8 mouse cellular contexts compared by ENCODE assay signal in genomic region chr7:75796474-75796873, GRCm38 (mm10). TPM values are rescaled to one million over a fixed set of nuclear protein-coding genes. Genes with fewer than 3 reads are reported as not detected.
DNase-seq lines count a peak whose midpoint lies in the region; ATAC-seq lines count a peak whose summit lies in the region.

No protein-coding gene starts in this region.

- no peak for ATAC-seq in forebrain, embryonic 11.5 days (replicated peaks; ENCODE audit: low FRiP score)
- no peak for ATAC-seq in forebrain, embryonic 13.5 days
- ATAC-seq in limb, embryonic 11.5 days (ENCODE audit: insufficient number of reproducible peaks, low FRiP score, low TSS enrichment, low read depth): no peak

- H3K27ac ChIP-seq in forebrain, embryonic 11.5 days (ENCODE audit: low read depth, low read length): no peak overlapping the region
- no peak overlapping the region for H3K27ac ChIP-seq in forebrain, embryonic 13.5 days
- no peak overlapping the region for H3K27ac ChIP-seq in limb, embryonic 11.5 days (replicated peaks; ENCODE audit: low read depth, low read length)

- no peaks in the 10 kb centered on the region for H3K36me3 ChIP-seq in forebrain, embryonic 11.5 days (ENCODE audit: control insufficient read depth, insufficient read depth, low read length)
- no peaks in the 10 kb centered on the region for H3K36me3 ChIP-seq in forebrain, embryonic 13.5 days (ENCODE audit: poor library complexity, severe bottlenecking)
- H3K36me3 ChIP-seq in limb, embryonic 11.5 days (ENCODE audit: control insufficient read depth, insufficient read depth, low read length): no peaks in the 10 kb centered on the region

- no peaks in the 10 kb centered on the region for H3K4me1 ChIP-seq in forebrain, embryonic 11.5 days (replicated peaks; ENCODE audit: control insufficient read depth, insufficient read depth, low read length)
- H3K4me1 ChIP-seq in forebrain, embryonic 13.5 days: no peaks in the 10 kb centered on the region
- H3K4me1 ChIP-seq in limb, embryonic 11.5 days (ENCODE audit: control insufficient read depth, insufficient read depth, low read length): 0 out of 2 replicates have a peak, but pooled peaks cover 5% of the 10 kb centered on the region

- H3K4me3 ChIP-seq in forebrain, embryonic 11.5 days (ENCODE audit: low read depth, low read length): no peak overlapping the region
- H3K4me3 ChIP-seq in forebrain, embryonic 13.5 days: no peak overlapping the region
- no peak overlapping the region for H3K4me3 ChIP-seq in limb, embryonic 11.5 days (ENCODE audit: low read depth, low read length)

- 37% methylated on average over 9 of the region's 9 CpGs for WGBS in forebrain, embryonic 11.5 days
- 39% methylated on average over 8 of the region's 9 CpGs for WGBS in forebrain, embryonic 13.5 days
- WGBS in limb, embryonic 11.5 days: 25% methylated on average over 9 of the region's 9 CpGs

- H3K4me2 ChIP-seq in forebrain, embryonic 11.5 days (ENCODE audit: low read depth, low read length, severe bottlenecking): no peak overlapping the region
- H3K4me2 ChIP-seq in forebrain, embryonic 13.5 days: no peak overlapping the region
- no peak overlapping the region for H3K4me2 ChIP-seq in limb, embryonic 11.5 days (ENCODE audit: low read depth, severe bottlenecking)

- peak; percentile 52 for DNase-seq in forebrain, embryonic 11.5 days (ENCODE audit: low spot score)
- peak; percentile 14 for DNase-seq in right cerebral cortex, adult 18-20 months
- DNase-seq in right cerebral cortex, postnatal 36 days (ENCODE audit: low spot score in 2 of 2): no peak
- peak; percentile 26 for DNase-seq in limb, embryonic 11.5 days (ENCODE audit: low spot score)
- DNase-seq in retina, postnatal 1 day: peak; percentile 43
- no peak for DNase-seq in left cerebral cortex, postnatal 10 days (ENCODE audit: extremely low spot score in 1 of 2, low spot score in 2 of 2)
- no peak for DNase-seq in left cerebral cortex, postnatal 36 days (ENCODE audit: low spot score in 2 of 2)

- H3K9me3 ChIP-seq in forebrain, embryonic 11.5 days (ENCODE audit: control insufficient read depth, low read length): no peaks in the 10 kb centered on the region
- no peaks in the 10 kb centered on the region for H3K9me3 ChIP-seq in forebrain, embryonic 13.5 days (replicated peaks)
- no peaks in the 10 kb centered on the region for H3K9me3 ChIP-seq in limb, embryonic 11.5 days (ENCODE audit: control insufficient read depth, low read length)

- intact Hi-C loops in left cerebral cortex, postnatal 10 days (cut with DNase I): no loop called here
- intact Hi-C loops in left cerebral cortex, postnatal 36 days (cut with DNase I): loop anchor here (5.0 kb wide), 1 partner anchor 44 kb away; no protein-coding TSS in a partner anchor

- H3K27me3 ChIP-seq in forebrain, embryonic 11.5 days (ENCODE audit: control insufficient read depth, insufficient read depth, low read length): no peaks in the 10 kb centered on the region
- no peaks in the 10 kb centered on the region for H3K27me3 ChIP-seq in forebrain, embryonic 13.5 days
- no peaks in the 10 kb centered on the region for H3K27me3 ChIP-seq in limb, embryonic 11.5 days (ENCODE audit: control insufficient read depth, insufficient read depth, low read length)

- no peak overlapping the region for H3K9ac ChIP-seq in forebrain, embryonic 11.5 days (ENCODE audit: low read length)
- H3K9ac ChIP-seq in forebrain, embryonic 13.5 days: no peak overlapping the region
- no peak overlapping the region for H3K9ac ChIP-seq in limb, embryonic 11.5 days (ENCODE audit: low read length)

RNA-seq across cellular contexts. Expression of gene Klhl25, which starts 51.6 kb away (rescaled TPM):
- 22.5 and 25.8 TPM in 2 replicates for polyA plus RNA-seq in forebrain, embryonic 11.5 days (2014; fragmentation: Nextera tagmentation; extraction: Ambion mirVana)
- 31.2 and 31.5 TPM in 2 replicates for polyA plus RNA-seq in forebrain, embryonic 13.5 days (2015; fragmentation: Nextera tagmentation; extraction: Ambion mirVana)
- 21.7 and 22.3 TPM in 2 replicates for polyA plus RNA-seq in limb, embryonic 11.5 days (2014; fragmentation: Nextera tagmentation; extraction: Ambion mirVana)
- 10 to 100 TPM; 13.3 to 18.5 TPM for total RNA-seq in left cerebral cortex, postnatal 10 days (2021)
- 10 to 100 TPM in 1 of 2 experiments, 1 to 10 TPM in 1; 6.8 to 10.4 TPM for total RNA-seq in left cerebral cortex, postnatal 36 days (2021)

Comparison
In these comparisons a context has a peak if more than half of its experiments do, and no peak if none do; other contexts are left out.
1. DNase-seq: peak in forebrain, embryonic 11.5 days (single experiment), right cerebral cortex, adult 18-20 months (single experiment), limb, embryonic 11.5 days (single experiment) and retina, postnatal 1 day (single experiment); none in right cerebral cortex, postnatal 36 days (0 of 2), left cerebral cortex, postnatal 10 days (0 of 2) and left cerebral cortex, postnatal 36 days (0 of 2).